Mouse (Mus musculus): Measurements from ENCODE around the gene Olfr1136.

The Olfr1136 gene

DNA sequence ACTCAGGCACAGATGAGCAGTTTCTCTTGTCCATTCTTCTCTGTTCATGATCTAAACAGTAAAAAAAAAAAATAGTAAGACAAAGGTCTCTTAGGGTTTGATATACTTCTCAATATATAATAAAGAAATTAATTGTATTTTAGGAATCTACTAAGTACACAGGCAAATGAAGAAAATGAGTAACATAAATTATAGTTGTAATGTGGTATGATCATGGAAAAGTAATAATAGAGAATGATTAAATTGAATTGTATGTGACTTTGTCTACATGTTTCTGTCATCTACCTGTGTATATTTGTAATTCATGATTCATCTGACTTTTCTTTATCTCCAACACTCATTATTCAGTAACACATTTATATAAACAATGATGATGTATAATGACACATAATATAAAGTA is at the start of gene Olfr1136:
Gene Olfr1136, minus strand, starts transcription at position 101 of the 400 bp plus-strand sequence.
- no peak for DNase-seq (ENCODE audit: low spot score in 2 of 2)

DNA sequence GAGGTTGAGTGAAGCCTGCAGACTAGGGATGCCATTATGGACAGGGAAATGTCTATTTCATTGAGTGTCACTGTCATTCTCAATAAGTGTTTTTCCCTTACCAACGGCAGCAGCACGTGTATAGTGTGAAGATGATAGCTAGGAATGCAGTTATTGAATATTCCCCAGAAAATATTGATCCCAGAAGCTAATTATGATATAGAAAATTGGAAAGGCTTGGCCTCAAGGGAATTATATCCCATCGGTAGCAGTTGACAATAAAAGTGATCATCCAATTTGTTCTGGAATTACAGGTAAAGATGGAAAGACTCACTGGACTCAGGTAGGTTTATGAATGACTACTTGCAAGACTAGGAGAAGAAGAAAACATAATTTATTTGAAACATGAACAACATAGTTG is 49.7 kb upstream of the Olfr1136 start, which contains the start of gene Olfr1140:
Gene Olfr1140, plus strand, starts transcription at position 301 of the 400 bp plus-strand sequence.
- DNase-seq (ENCODE audit: low spot score in 2 of 2): no peak

DNA sequence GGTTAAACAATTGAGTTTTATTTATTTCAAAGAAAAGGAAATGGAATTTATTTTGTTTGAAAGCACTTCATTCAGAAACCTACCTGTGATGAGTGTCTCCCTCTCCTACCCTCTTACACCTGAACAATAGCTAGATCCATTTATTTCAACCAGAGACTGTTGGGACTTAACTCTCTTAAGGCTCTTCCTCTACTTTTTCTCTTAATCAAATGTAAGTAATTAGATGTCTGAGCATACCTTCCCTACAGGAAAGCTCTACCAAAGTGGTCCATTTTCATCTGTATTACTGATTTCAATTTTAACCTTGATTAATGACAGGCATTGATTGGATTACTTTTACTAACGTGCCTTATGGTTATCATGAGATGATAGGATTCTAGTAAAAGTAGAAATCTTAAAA is 46.1 kb upstream of the Olfr1136 start, which contains the start of gene Olfr1138:
Gene Olfr1138, minus strand, starts transcription at position 101 of the 400 bp plus-strand sequence.
- no peak for DNase-seq (ENCODE audit: low spot score in 2 of 2)

DNA sequence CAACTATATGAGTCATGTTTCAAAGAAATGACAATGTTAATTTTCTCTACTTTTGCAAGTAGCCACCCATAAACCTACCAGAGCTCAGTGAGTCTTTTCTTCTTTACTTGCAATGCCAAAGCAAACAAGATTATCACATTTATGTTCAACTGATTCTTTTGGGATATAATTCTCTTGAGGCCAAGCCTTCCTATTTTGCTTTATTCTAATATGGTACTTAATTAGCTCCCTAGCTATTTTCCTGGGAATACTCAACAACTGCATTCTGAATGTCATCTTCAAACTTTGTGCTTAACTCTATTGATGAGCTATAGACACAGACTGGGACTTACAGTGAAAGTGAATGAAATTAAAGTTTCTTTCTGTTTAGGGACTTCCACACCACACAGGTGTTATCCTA is 19.3 kb upstream of the Olfr1136 start, which contains the start of gene Olfr1137:
Gene Olfr1137, minus strand, starts transcription at position 101 of the 400 bp plus-strand sequence.
- DNase-seq (ENCODE audit: low spot score in 2 of 2): no peak

DNA sequence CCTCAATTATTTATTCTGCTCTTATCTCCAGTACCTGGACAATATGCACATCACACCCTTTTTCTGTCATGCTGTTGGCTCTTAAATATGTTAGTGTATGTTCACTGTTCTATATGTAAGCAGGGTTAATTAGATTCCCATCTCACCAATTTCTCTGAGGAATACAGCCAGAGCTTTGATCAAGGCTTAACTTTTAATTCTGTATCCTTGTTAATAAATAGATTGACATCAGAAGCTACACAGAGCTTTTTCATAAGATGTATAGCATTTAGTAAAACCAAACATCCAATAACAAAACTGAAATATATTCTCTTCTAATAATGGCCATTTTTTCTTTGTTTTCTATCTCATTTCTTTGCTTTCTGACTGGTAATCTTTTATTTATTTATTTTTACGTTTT is 20.2 kb downstream of the Olfr1136 start, which contains the start of gene Olfr1135:
Gene Olfr1135, minus strand, starts transcription at position 101 of the 400 bp plus-strand sequence.
- DNase-seq (ENCODE audit: low spot score in 2 of 2): no peak

DNA sequence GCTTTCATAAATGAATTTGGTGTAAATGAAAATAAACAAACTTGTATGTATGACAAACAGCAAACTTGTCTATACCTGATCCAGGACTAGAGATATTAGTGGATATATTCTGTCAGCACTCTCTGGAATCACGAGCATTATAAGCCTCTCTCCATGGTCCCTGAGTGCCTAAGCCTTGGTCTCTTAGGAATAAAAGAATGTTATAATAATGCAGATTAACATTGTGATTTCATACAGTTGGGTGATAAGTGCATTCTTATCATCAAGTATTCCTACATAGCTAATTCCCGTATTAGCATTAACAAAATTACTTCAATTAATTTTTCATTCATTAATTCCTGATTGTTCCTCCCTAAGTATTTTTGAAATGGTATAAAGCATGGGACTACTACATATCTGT is 35.4 kb downstream of the Olfr1136 start, which contains the start of gene Olfr1134:
Gene Olfr1134, minus strand, starts transcription at position 101 of the 400 bp plus-strand sequence.
- DNase-seq (ENCODE audit: low spot score in 2 of 2): no peak

DNA sequence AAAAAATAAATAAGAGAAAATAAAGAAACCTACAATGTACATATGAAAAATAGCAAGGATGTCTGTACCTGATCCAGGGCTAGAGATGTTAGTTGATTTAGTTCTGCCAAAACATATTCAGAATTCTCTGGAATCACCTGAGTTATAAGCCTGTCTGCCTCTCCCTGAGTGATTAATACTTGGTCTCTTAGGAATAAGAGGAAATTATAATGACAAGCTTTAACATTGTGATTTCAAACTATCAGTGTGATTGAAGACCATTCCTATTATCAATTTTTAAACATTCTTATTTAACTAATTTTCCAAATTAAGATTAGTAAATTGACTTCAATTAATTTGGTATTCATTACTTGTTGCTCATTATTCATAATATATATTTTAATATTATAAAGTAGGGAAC is 46.5 kb downstream of the Olfr1136 start, which contains the start of gene Olfr1133:
Gene Olfr1133, minus strand, starts transcription at position 101 of the 400 bp plus-strand sequence.
- DNase-seq (ENCODE audit: low spot score in 2 of 2): no peak
